Mouse (Mus musculus) neural tube, embryonic 15.5 days (tissue): Measurements from ENCODE around the gene Mbnl1. TPM values are rescaled to one million over a fixed set of nuclear protein-coding genes. Genes with fewer than 3 reads are reported as not detected.

Source experiments
- ATAC-seq: fragments of 200-750 bp; cut with Nextera tagmentation; 2 replicates; pipeline ENCODE4 v1.8.0; 2017; ENCODE audit warnings: mild to moderate bottlenecking, moderate TSS enrichment, moderate library complexity; ENCODE audit not compliant: low FRiP score
- H3K27ac ChIP-seq: fragments of 300-500 bp; sonication (generic); replicated peaks from 2 replicates; pipeline ENCODE4 v1.5.1; 2015; ENCODE audit warnings: mild to moderate bottlenecking, inconsistent platforms
- H3K27me3 ChIP-seq: fragments of 300-500 bp; sonication (generic); replicated peaks from 2 replicates; pipeline ENCODE4 v1.6.1; 2015; ENCODE audit warnings: inconsistent platforms
- H3K36me3 ChIP-seq: fragments of 300-500 bp; sonication (generic); 2 replicates; pipeline ENCODE4 v1.6.1; 2015; ENCODE audit warnings: inconsistent platforms
- H3K4me1 ChIP-seq: fragments of 300-500 bp; sonication (generic); 2 replicates; pipeline ENCODE4 v1.6.1; 2015; ENCODE audit warnings: inconsistent platforms
- H3K4me2 ChIP-seq: fragments of 300-500 bp; sonication (generic); 2 replicates; pipeline ENCODE4 v1.6.1; 2015; ENCODE audit warnings: inconsistent platforms, mild to moderate bottlenecking, moderate library complexity
- H3K4me3 ChIP-seq: fragments of 300-500 bp; sonication (generic); replicated peaks from 2 replicates; pipeline ENCODE4 v1.5.1; 2015; ENCODE audit warnings: mild to moderate bottlenecking, inconsistent platforms
- H3K9ac ChIP-seq: fragments of 300-500 bp; sonication (generic); replicated peaks from 2 replicates; pipeline ENCODE4 v1.6.1; 2015; ENCODE audit warnings: mild to moderate bottlenecking, inconsistent platforms
- H3K9me3 ChIP-seq: fragments of 300-500 bp; sonication (generic); replicated peaks from 2 replicates; pipeline ENCODE4 v1.6.1; 2016; ENCODE audit warnings: inconsistent platforms
- WGBS: fragments of 180-500 bp; shearing (Covaris S2); methylation state at CpG from one replicate; pipeline ENCODE4 v1.1.7; 2015; ENCODE audit warnings: mixed read lengths; 5-methylcytosine and 5-hydroxymethylcytosine counted together
- polyA plus RNA-seq: library from polyadenylated mRNA; unstranded; fragments of >200 nt; fragmentation: Nextera tagmentation; extraction: Ambion mirVana; gene quantifications from 2 replicates; pipeline ENCODE4 v1.2.1, GENCODE M21; 2015

Mbnl1 gene
- polyA plus RNA-seq, 1 experiment from 2014 or later: 48.7 TPM

DNA sequence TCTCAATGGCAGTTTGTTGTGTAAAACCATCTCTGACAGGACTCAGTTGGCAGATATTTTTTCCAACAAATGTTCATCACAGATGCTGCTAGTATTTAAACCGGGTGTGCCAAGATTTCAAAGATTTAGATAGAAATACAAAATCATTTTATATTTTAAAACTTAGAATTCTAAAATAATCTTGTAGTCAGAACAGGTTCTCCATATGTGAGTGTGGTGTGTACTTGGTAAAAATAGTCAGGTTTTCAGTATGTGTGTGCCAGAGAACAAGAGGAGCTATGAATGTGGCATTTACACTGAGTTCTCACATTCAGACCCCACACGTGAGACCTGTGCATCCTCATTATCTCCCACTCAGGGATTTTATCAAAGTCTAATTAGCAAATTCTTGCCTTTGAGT is 147.6 kb downstream of the Mbnl1 start:
- H3K36me3 ChIP-seq: 0 out of 2 replicates have a peak, but pooled peaks cover 8% of the 10 kb centered on the region
- no peak overlapping the region for H3K9ac ChIP-seq
- H3K27me3 ChIP-seq: no peaks in the 10 kb centered on the region
- ATAC-seq: no peak
- no peaks in the 10 kb centered on the region for H3K9me3 ChIP-seq
- H3K4me2 ChIP-seq: no peak overlapping the region
- H3K4me1 ChIP-seq: peaks cover 5% of the 10 kb centered on the region; the same call in 1 of the 2 replicates
- H3K27ac ChIP-seq: no peak overlapping the region
- 75% methylated on average over 2 of the region's 2 CpGs for WGBS
- H3K4me3 ChIP-seq: no peak overlapping the region

GRCm38 (mm10) chr3:60631183-60631582 is 158.6 kb downstream of the Mbnl1 start:
- Histone ChIP-seq H3K27me3 (no peaks in the 10 kb centered on the region), H3K36me3 (peaks cover 3% of the 10 kb centered on the region; the same call in 1 of the 2 replicates), H3K4me1 (no peaks in the 10 kb centered on the region), H3K9me3 (no peaks in the 10 kb centered on the region), H3K9ac (no peak overlapping the region), H3K27ac (no peak overlapping the region), H3K4me2 (no peak overlapping the region), H3K4me3 (no peak overlapping the region)
- ATAC-seq: no peak
- WGBS: 91% methylated on average over 2 of the region's 2 CpGs

GRCm38 (mm10) chr3:60631754-60632153 is 159.1 kb downstream of the Mbnl1 start:
- Histone ChIP-seq H3K36me3 (no peaks in the 10 kb centered on the region), H3K9me3 (no peaks in the 10 kb centered on the region), H3K9ac (no peak overlapping the region), H3K27ac (no peak overlapping the region), H3K4me3 (no peak overlapping the region), H3K27me3 (no peaks in the 10 kb centered on the region), H3K4me1 (no peaks in the 10 kb centered on the region), H3K4me2 (no peak overlapping the region)
- no peak for ATAC-seq
- WGBS: 94% methylated on average over 5 of the region's 5 CpGs

DNA sequence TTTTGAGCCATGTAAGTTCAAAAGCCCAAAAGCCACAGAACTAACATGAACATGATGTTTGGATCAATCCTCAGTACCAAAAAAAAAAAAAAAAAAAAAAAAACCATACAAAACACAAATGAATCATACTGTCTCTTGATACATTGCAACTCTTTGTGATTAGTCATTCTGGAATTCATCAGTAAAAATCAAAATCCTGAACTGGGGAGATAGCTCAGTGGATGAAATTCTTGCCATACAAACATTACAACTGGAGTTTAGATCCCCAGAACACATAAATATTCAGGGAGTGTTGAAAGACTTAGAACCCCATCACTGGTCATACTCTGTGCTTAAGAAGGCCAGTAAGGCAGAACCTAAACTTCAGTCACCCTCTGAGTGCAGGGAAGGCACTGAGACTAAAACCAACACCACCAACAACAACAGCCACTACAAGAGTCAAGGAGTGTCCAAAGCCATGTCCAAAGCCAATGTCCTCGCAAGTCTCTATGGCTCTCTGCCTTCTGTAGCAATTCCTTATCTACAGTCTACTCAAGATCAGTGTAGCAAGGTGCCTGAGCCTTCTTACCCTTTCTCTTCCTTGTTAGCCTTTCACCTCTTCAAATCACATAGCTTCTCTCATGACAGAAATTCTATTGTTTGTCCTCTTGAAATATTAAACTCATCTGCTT is 160.3 kb downstream of the Mbnl1 start:
- Histone ChIP-seq H3K4me3 (no peak overlapping the region), H3K9me3 (no peaks in the 10 kb centered on the region), H3K27ac (no peak overlapping the region), H3K9ac (no peak overlapping the region), H3K4me1 (no peaks in the 10 kb centered on the region), H3K4me2 (no peak overlapping the region), H3K27me3 (no peaks in the 10 kb centered on the region), H3K36me3 (no peaks in the 10 kb centered on the region)
- no peak for ATAC-seq
- 96% methylated on average over 1 of the region's 1 CpGs for WGBS

- Histone ChIP-seq H3K36me3 (no peaks in the 10 kb centered on the region), H3K27me3 (no peaks in the 10 kb centered on the region), H3K9ac (no peak overlapping the region), H3K4me2 (no peak overlapping the region), H3K4me3 (no peak overlapping the region), H3K4me1 (no peaks in the 10 kb centered on the region), H3K9me3 (no peaks in the 10 kb centered on the region), H3K27ac (no peak overlapping the region)
- no peak for ATAC-seq
- 72% methylated on average over 3 of the region's 3 CpGs for WGBS
These were observed 165.9 kb downstream of the Mbnl1 start for GRCm38 (mm10) chr3:60638530-60638929.

GRCm38 (mm10) chr3:60639135-60639534 is 166.5 kb downstream of the Mbnl1 start:
- Histone ChIP-seq H3K4me2 (no peak overlapping the region), H3K9me3 (no peaks in the 10 kb centered on the region), H3K36me3 (no peaks in the 10 kb centered on the region), H3K9ac (no peak overlapping the region), H3K27ac (no peak overlapping the region), H3K4me1 (no peaks in the 10 kb centered on the region), H3K4me3 (no peak overlapping the region), H3K27me3 (no peaks in the 10 kb centered on the region)
- ATAC-seq: no peak
- 60% methylated on average over 5 of the region's 5 CpGs for WGBS

- H3K9me3 ChIP-seq: no peaks in the 10 kb centered on the region
- no peaks in the 10 kb centered on the region for H3K27me3 ChIP-seq
- 87% methylated on average over 3 of the region's 3 CpGs for WGBS
- no peak overlapping the region for H3K9ac ChIP-seq
- no peak overlapping the region for H3K4me3 ChIP-seq
- ATAC-seq: no peak
- H3K4me2 ChIP-seq: no peak overlapping the region
- no peaks in the 10 kb centered on the region for H3K4me1 ChIP-seq
- H3K36me3 ChIP-seq: no peaks in the 10 kb centered on the region
- no peak overlapping the region for H3K27ac ChIP-seq
These were observed 169.6 kb downstream of the Mbnl1 start for GRCm38 (mm10) chr3:60642227-60642626.

DNA sequence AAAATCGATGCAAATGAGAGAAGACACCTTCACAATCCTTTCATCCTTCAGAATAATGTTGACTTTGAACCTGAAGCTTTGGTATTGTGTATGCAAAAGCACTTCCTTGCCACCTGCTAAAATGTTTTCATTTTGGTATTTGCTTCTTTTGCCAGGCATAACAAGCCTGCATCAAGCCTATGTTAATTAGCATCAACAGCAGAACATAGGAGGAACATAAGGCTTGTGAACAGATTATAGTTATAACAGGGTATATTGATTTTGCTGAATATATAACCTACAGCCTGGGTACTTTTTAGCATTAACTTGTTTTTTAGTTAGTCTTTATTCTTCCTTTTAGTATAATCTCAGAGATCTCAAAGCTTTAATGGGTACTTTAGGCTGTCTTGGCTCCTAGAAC is 172.9 kb downstream of the Mbnl1 start:
- H3K27me3 ChIP-seq: no peaks in the 10 kb centered on the region
- WGBS: 81% methylated on average over 1 of the region's 1 CpGs
- no peaks in the 10 kb centered on the region for H3K36me3 ChIP-seq
- no peak overlapping the region for H3K4me2 ChIP-seq
- no peak for ATAC-seq
- no peak overlapping the region for H3K27ac ChIP-seq
- no peaks in the 10 kb centered on the region for H3K4me1 ChIP-seq
- no peaks in the 10 kb centered on the region for H3K9me3 ChIP-seq
- H3K4me3 ChIP-seq: no peak overlapping the region
- no peak overlapping the region for H3K9ac ChIP-seq

DNA sequence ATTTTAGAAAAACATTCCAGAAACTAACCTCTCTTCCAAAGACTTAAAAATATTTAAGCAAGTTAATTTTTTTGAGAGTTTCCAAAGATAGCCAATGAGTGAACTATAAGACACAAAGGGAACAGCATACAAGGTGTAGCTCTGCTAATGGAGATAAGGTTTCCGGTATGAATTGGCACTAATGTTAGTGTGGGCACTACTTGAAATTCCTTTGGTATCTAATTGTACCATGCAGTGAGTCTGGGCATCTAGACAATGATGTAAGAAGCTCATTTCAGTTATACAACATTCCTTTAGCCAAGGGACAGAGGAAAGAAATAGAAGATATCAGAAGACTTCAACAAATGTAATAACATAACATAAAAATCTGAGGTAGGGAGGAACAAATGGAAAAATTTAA is 175.7 kb downstream of the Mbnl1 start:
- H3K9me3 ChIP-seq: no peaks in the 10 kb centered on the region
- no peaks in the 10 kb centered on the region for H3K4me1 ChIP-seq
- H3K9ac ChIP-seq: no peak overlapping the region
- ATAC-seq: no peak
- H3K4me2 ChIP-seq: no peak overlapping the region
- no peaks in the 10 kb centered on the region for H3K36me3 ChIP-seq
- no peaks in the 10 kb centered on the region for H3K27me3 ChIP-seq
- no peak overlapping the region for H3K27ac ChIP-seq
- WGBS: 93% methylated on average over 1 of the region's 1 CpGs
- H3K4me3 ChIP-seq: no peak overlapping the region

GRCm38 (mm10) chr3:60660762-60661161 is 188.1 kb downstream of the Mbnl1 start:
- no peak overlapping the region for H3K9ac ChIP-seq
- ATAC-seq: no peak
- H3K4me2 ChIP-seq: no peak overlapping the region
- H3K4me3 ChIP-seq: no peak overlapping the region
- H3K9me3 ChIP-seq: no peaks in the 10 kb centered on the region
- over 99% methylated on average over 2 of the region's 2 CpGs for WGBS
- no peaks in the 10 kb centered on the region for H3K36me3 ChIP-seq
- no peak overlapping the region for H3K27ac ChIP-seq
- H3K4me1 ChIP-seq: no peaks in the 10 kb centered on the region
- no peaks in the 10 kb centered on the region for H3K27me3 ChIP-seq
